Comparison of ENCODE assay signal across 27 mouse cellular contexts in genomic region chr2:180053001-180053400, GRCm38 (mm10). TPM values are rescaled to one million over a fixed set of nuclear protein-coding genes. Genes with fewer than 3 reads are reported as not detected.
A peak's percentile ranks its signal among the peaks of the same experiment; 100 is the strongest.
DNase-seq lines count a peak whose midpoint lies in the region; ATAC-seq lines count a peak whose summit lies in the region.
"Had no signal": no experiment of that assay in that cellular context is flagged by ENCODE, and none has a peak within 500 bp of the region (broad histone marks: within the 10 kb centered on the region; RNA-seq: fewer than 3 reads in every experiment).

No protein-coding gene starts in this region.

- no peak overlapping the region for H3K4me2 ChIP-seq in kidney, embryonic 14.5 days (replicated peaks; ENCODE audit: low read depth, low read length)
- H3K4me2 ChIP-seq: embryonic facial prominence, embryonic 12.5 days; embryonic facial prominence, embryonic 15.5 days; heart, embryonic 12.5 days; heart, embryonic 15.5 days; hindbrain, embryonic 13.5 days had no signal

- H3K9ac ChIP-seq in kidney, embryonic 14.5 days (ENCODE audit: low read depth, low read length) = no peak overlapping the region
- H3K9ac ChIP-seq: embryonic facial prominence, embryonic 12.5 days; embryonic facial prominence, embryonic 15.5 days; forebrain, postnatal 0 days; heart, embryonic 12.5 days; heart, embryonic 15.5 days; hindbrain, embryonic 13.5 days had no signal

- DNase-seq in kidney, adult 11 months = peak; percentile 58
- peak; percentile 50 to 65 for DNase-seq in kidney, adult 8-10 months
- no peak for DNase-seq in kidney, postnatal 4 days
- peak; percentile 33 for DNase-seq in kidney, postnatal 10 days
- DNase-seq in kidney, postnatal 25 days = peak; percentile 69 to 79
- no peak for DNase-seq in urinary bladder, adult 18-20 months (ENCODE audit: low spot score in 2 of 2)
- DNase-seq in B cell, adult 2 months = no peak
- DNase-seq: adrenal gland, adult 8-10 months; adrenal gland, postnatal 36 days; cerebellum, adult 18-20 months; cerebellum, adult 9-10 months; cerebellum, postnatal 14 days; forebrain, postnatal 0 days; gastrocnemius, postnatal 10 days; heart, adult 18-20 months; heart, postnatal 10 days; heart, postnatal 36 days had no signal

- ATAC-seq in kidney, embryonic 14.5 days (ENCODE audit: low FRiP score, low TSS enrichment) = no peak
- ATAC-seq: activated CD4-positive, CD25-positive, alpha-beta regulatory T cell, adult 4 months; forebrain, embryonic 14.5 days; forebrain, postnatal 0 days; hindbrain, embryonic 16.5 days had no signal

- H3K27ac ChIP-seq in kidney, embryonic 14.5 days (ENCODE audit: low read depth, low read length) = no peak overlapping the region
- H3K27ac ChIP-seq: embryonic facial prominence, embryonic 12.5 days; embryonic facial prominence, embryonic 15.5 days; heart, embryonic 15.5 days; hindbrain, embryonic 10.5 days; hindbrain, embryonic 13.5 days had no signal

- H3K4me1 ChIP-seq in kidney, embryonic 14.5 days (ENCODE audit: control insufficient read depth, insufficient read depth, low read length) = no peaks in the 10 kb centered on the region
- H3K4me1 ChIP-seq: embryonic facial prominence, embryonic 12.5 days; embryonic facial prominence, embryonic 15.5 days had no signal

- no peak overlapping the region for H3K4me3 ChIP-seq in kidney, embryonic 14.5 days (ENCODE audit: low read length)
- H3K4me3 ChIP-seq: embryonic facial prominence, embryonic 12.5 days; embryonic facial prominence, embryonic 15.5 days; heart, embryonic 12.5 days; heart, embryonic 15.5 days; hindbrain, embryonic 10.5 days; hindbrain, embryonic 13.5 days had no signal

- WGBS in kidney, embryonic 14.5 days = 95% methylated on average over 9 of the region's 9 CpGs

- peaks cover 43% of the 10 kb centered on the region for H3K36me3 ChIP-seq in kidney, embryonic 14.5 days (ENCODE audit: control insufficient read depth, insufficient read depth, low read length)

- H3K27me3 ChIP-seq in kidney, embryonic 14.5 days (ENCODE audit: control insufficient read depth, insufficient read depth, low read length) = no peaks in the 10 kb centered on the region
- H3K27me3 ChIP-seq: embryonic facial prominence, embryonic 12.5 days; embryonic facial prominence, embryonic 15.5 days; heart, embryonic 12.5 days; heart, embryonic 15.5 days; hindbrain, embryonic 13.5 days had no signal

- H3K9me3 ChIP-seq in kidney, embryonic 14.5 days (ENCODE audit: control insufficient read depth, low read length) = no peaks in the 10 kb centered on the region
- H3K9me3 ChIP-seq: embryonic facial prominence, embryonic 12.5 days; embryonic facial prominence, embryonic 15.5 days; heart, embryonic 12.5 days; heart, embryonic 15.5 days; hindbrain, embryonic 10.5 days; hindbrain, embryonic 13.5 days had no signal

RNA-seq across cellular contexts. Expression of gene Ss18l1, which starts 10.7 kb away (rescaled TPM):
- polyA plus RNA-seq in kidney, embryonic 14.5 days (2014; fragmentation: Nextera tagmentation; extraction: Ambion mirVana) = 3.5 and 6.9 TPM in 2 replicates

RNA-seq across cellular contexts. Expression of gene Psma7, which starts 10.8 kb away (rescaled TPM):
- 713 and 771 TPM in 2 replicates for polyA plus RNA-seq in kidney, embryonic 14.5 days (2014; fragmentation: Nextera tagmentation; extraction: Ambion mirVana)

RNA-seq across cellular contexts. Expression of gene Mtg2, which starts 17.4 kb away (rescaled TPM):
- 24.6 and 28.6 TPM in 2 replicates for polyA plus RNA-seq in kidney, embryonic 14.5 days (2014; fragmentation: Nextera tagmentation; extraction: Ambion mirVana)

RNA-seq across cellular contexts. Expression of gene Lsm14b, which starts 28.2 kb away (rescaled TPM):
- 8.6 and 18.3 TPM in 2 replicates for polyA plus RNA-seq in kidney, embryonic 14.5 days (2014; fragmentation: Nextera tagmentation; extraction: Ambion mirVana)

RNA-seq across cellular contexts. Expression of gene Hrh3, which starts 51.3 kb away (rescaled TPM):
- polyA plus RNA-seq in kidney, embryonic 14.5 days (2014; fragmentation: Nextera tagmentation; extraction: Ambion mirVana) = not detected in 2 replicates
- polyA plus RNA-seq: activated CD4-positive, CD25-positive, alpha-beta regulatory T cell, adult 4 months; heart, embryonic 12.5 days; heart, embryonic 15.5 days had no signal

Comparison
In these comparisons a context has a peak if more than half of its experiments do, and no peak if none do; other contexts are left out.
1. DNase-seq: peak in kidney, adult 11 months (single experiment), kidney, adult 8-10 months (2 of 2), kidney, postnatal 10 days (single experiment) and kidney, postnatal 25 days (2 of 2); none in kidney, postnatal 4 days (0 of 2), urinary bladder, adult 18-20 months (0 of 2) and B cell, adult 2 months (0 of 2).